Mouse (Mus musculus): Measurements from ENCODE around the gene Atoh1. TPM values are rescaled to one million over a fixed set of nuclear protein-coding genes. Genes with fewer than 3 reads are reported as not detected.

Atoh1 gene
- total RNA-seq (2021): not detected

- intact Hi-C loops (cut with DNase I): no loop called here
- DNase-seq (ENCODE audit: extremely low spot score in 1 of 2, low spot score in 2 of 2): peak in 1 of 2 experiments; percentile 33
Observed at GRCm38 (mm10) chr6:64728499-64729198, at the start of gene Atoh1. Gene Atoh1, plus strand, starts transcription at chr6:64729125.

- peak; percentile 22 to 49 for DNase-seq (ENCODE audit: extremely low spot score in 1 of 2, low spot score in 2 of 2)
- intact Hi-C loops (cut with DNase I): loop anchor here (5.0 to 10.0 kb wide), 2 partner anchors 313 to 391 kb away; no protein-coding TSS in a partner anchor
Observed at GRCm38 (mm10) chr6:64683974-64684373, 45.0 kb upstream of the Atoh1 start.

- intact Hi-C loops (cut with DNase I): loop anchor here (5.0 to 10.0 kb wide), 3 partner anchors 312 to 1847 kb away; no protein-coding TSS in a partner anchor
- DNase-seq (ENCODE audit: extremely low spot score in 1 of 2, low spot score in 2 of 2): peak; percentile 31 to 54
Observed at GRCm38 (mm10) chr6:64684973-64685372, 44.0 kb upstream of the Atoh1 start.

GRCm38 (mm10) chr6:64688181-64688944, 40.6 kb upstream of the Atoh1 start:
- intact Hi-C loops (cut with DNase I): loop anchor here (5.0 to 10.0 kb wide), 2 partner anchors 386 to 1844 kb away; no protein-coding TSS in a partner anchor
- peak in 1 of 2 experiments; percentile 19 for DNase-seq (ENCODE audit: extremely low spot score in 1 of 2, low spot score in 2 of 2)

- intact Hi-C loops (cut with DNase I): no loop called here
- no peak for DNase-seq (ENCODE audit: extremely low spot score in 1 of 2, low spot score in 2 of 2)
Observed at GRCm38 (mm10) chr6:64694688-64695087, 34.2 kb upstream of the Atoh1 start.

GRCm38 (mm10) chr6:64703659-64704058, 25.3 kb upstream of the Atoh1 start:
- DNase-seq (ENCODE audit: extremely low spot score in 1 of 2, low spot score in 2 of 2): no peak
- intact Hi-C loops (cut with DNase I): no loop called here

GRCm38 (mm10) chr6:64727751-64728403, 1.0 kb upstream of the Atoh1 start:
- intact Hi-C loops (cut with DNase I): no loop called here
- DNase-seq (ENCODE audit: extremely low spot score in 1 of 2, low spot score in 2 of 2): no peak

GRCm38 (mm10) chr6:64729231-64730011, 496 bp downstream of the Atoh1 start:
- intact Hi-C loops (cut with DNase I): no loop called here

GRCm38 (mm10) chr6:64730030-64730429, 1.1 kb downstream of the Atoh1 start:
- intact Hi-C loops (cut with DNase I): no loop called here

More at GRCm38 (mm10) chr6:64729231-64730011, 496 bp downstream of the Atoh1 start:
- peak in 1 of 2 experiments; percentile 36 for DNase-seq (ENCODE audit: extremely low spot score in 1 of 2, low spot score in 2 of 2)

GRCm38 (mm10) chr6:64730506-64731020, 1.6 kb downstream of the Atoh1 start:
- intact Hi-C loops (cut with DNase I): no loop called here
- DNase-seq (ENCODE audit: extremely low spot score in 1 of 2, low spot score in 2 of 2): no peak

More at GRCm38 (mm10) chr6:64730030-64730429, 1.1 kb downstream of the Atoh1 start:
- DNase-seq (ENCODE audit: extremely low spot score in 1 of 2, low spot score in 2 of 2): no peak

- DNase-seq (ENCODE audit: extremely low spot score in 1 of 2, low spot score in 2 of 2): no peak
- intact Hi-C loops (cut with DNase I): no loop called here
Observed at GRCm38 (mm10) chr6:64731126-64731525, 2.2 kb downstream of the Atoh1 start.

GRCm38 (mm10) chr6:64731621-64732320, 2.8 kb downstream of the Atoh1 start:
- intact Hi-C loops (cut with DNase I): no loop called here
- no peak for DNase-seq (ENCODE audit: extremely low spot score in 1 of 2, low spot score in 2 of 2)

GRCm38 (mm10) chr6:64733311-64733710, 4.4 kb downstream of the Atoh1 start:
- no peak for DNase-seq (ENCODE audit: extremely low spot score in 1 of 2, low spot score in 2 of 2)
- intact Hi-C loops (cut with DNase I): no loop called here

GRCm38 (mm10) chr6:64734441-64735320, 5.8 kb downstream of the Atoh1 start:
- intact Hi-C loops (cut with DNase I): no loop called here
- DNase-seq (ENCODE audit: extremely low spot score in 1 of 2, low spot score in 2 of 2): peak in 1 of 2 experiments; percentile 27

GRCm38 (mm10) chr6:64736317-64736716, 7.4 kb downstream of the Atoh1 start:
- intact Hi-C loops (cut with DNase I): no loop called here
- no peak for DNase-seq (ENCODE audit: extremely low spot score in 1 of 2, low spot score in 2 of 2)

- intact Hi-C loops (cut with DNase I): no loop called here
- DNase-seq (ENCODE audit: extremely low spot score in 1 of 2, low spot score in 2 of 2): no peak
Observed at GRCm38 (mm10) chr6:64742915-64743489, 14.1 kb downstream of the Atoh1 start.

- intact Hi-C loops (cut with DNase I): no loop called here
- DNase-seq (ENCODE audit: extremely low spot score in 1 of 2, low spot score in 2 of 2): no peak
Observed at GRCm38 (mm10) chr6:64754515-64754914, 25.6 kb downstream of the Atoh1 start.

Data from left cerebral cortex, postnatal 10 days (tissue).